Mouse (Mus musculus) heart, embryonic 15.5 days (tissue): ENCODE results near the gene Lrrc29. TPM values are rescaled to one million over a fixed set of nuclear protein-coding genes. Genes with fewer than 3 reads are reported as not detected.

Experiments used
- ATAC-seq: fragments of 200-750 bp; cut with Nextera tagmentation; replicated peaks from 2 replicates; pipeline ENCODE4 v1.8.0; 2017; ENCODE audit warnings: low read depth, moderate TSS enrichment; ENCODE audit not compliant: insufficient number of reproducible peaks, insufficient read depth, low FRiP score
- H3K27ac ChIP-seq: fragments of 300-500 bp; sonication (generic); 2 replicates; pipeline ENCODE4 v1.5.1; 2015; ENCODE audit warnings: mild to moderate bottlenecking, inconsistent platforms
- H3K27me3 ChIP-seq: fragments of 300-500 bp; sonication (generic); 2 replicates; pipeline ENCODE4 v1.6.1; 2015; ENCODE audit warnings: inconsistent platforms
- H3K36me3 ChIP-seq: fragments of 300-500 bp; sonication (generic); 2 replicates; pipeline ENCODE4 v1.6.1; 2015; ENCODE audit warnings: mild to moderate bottlenecking, inconsistent platforms
- H3K4me1 ChIP-seq: fragments of 300-500 bp; sonication (generic); replicated peaks from 2 replicates; pipeline ENCODE4 v1.6.1; 2015; ENCODE audit warnings: inconsistent platforms
- H3K4me2 ChIP-seq: fragments of 300-500 bp; sonication (generic); 2 replicates; pipeline ENCODE4 v1.6.1; 2015; ENCODE audit warnings: inconsistent platforms, mild to moderate bottlenecking, moderate library complexity
- H3K4me3 ChIP-seq: fragments of 300-500 bp; sonication (generic); 2 replicates; pipeline ENCODE4 v1.5.1; 2015; ENCODE audit warnings: mild to moderate bottlenecking, inconsistent platforms
- H3K9ac ChIP-seq: fragments of 300-500 bp; sonication (generic); 2 replicates; pipeline ENCODE4 v1.6.1; 2015; ENCODE audit warnings: mild to moderate bottlenecking, inconsistent platforms
- H3K9me3 ChIP-seq: fragments of 300-500 bp; sonication (generic); replicated peaks from 2 replicates; pipeline ENCODE4 v1.6.1; 2016; ENCODE audit warnings: inconsistent platforms
- WGBS: fragments of 180-500 bp; shearing (Covaris S2); methylation state at CpG from one replicate; pipeline ENCODE4 v1.1.7; 2015; ENCODE audit warnings: mixed read lengths; 5-methylcytosine and 5-hydroxymethylcytosine counted together
- polyA plus RNA-seq: library from polyadenylated mRNA; unstranded; fragments of >200 nt; fragmentation: Nextera tagmentation; extraction: Ambion mirVana; gene quantifications from 2 replicates; pipeline ENCODE4 v1.2.1, GENCODE M21; 2015

Lrrc29 gene
- polyA plus RNA-seq, 1 experiment from 2014 or later: 0.62 TPM

DNA sequence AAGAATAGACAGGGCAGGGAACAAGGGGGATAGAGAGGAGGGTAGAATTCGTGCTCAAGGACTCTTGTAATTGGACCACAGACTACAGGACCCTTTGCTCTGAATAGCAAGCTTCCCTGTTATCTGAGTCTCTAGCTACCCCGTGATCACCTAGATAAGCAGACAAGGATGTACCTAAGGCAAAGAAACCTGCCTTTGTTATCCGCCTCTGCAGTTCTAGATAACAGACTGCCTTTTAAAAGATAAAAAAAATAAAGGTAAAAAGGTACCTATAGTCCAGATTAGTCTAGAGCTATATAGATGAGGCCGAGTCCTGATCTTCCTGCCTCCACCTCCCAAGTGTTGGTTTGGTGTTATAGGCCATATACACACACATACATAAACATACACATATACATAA lies 16.7 kb upstream of the Lrrc29 start:
- H3K4me2 ChIP-seq: no peak overlapping the region
- H3K4me3 ChIP-seq: no peak overlapping the region
- 74% methylated on average over 4 of the region's 4 CpGs for WGBS
- peaks cover 3% of the 10 kb centered on the region for H3K36me3 ChIP-seq
- no peak overlapping the region for H3K27ac ChIP-seq
- H3K27me3 ChIP-seq: no peaks in the 10 kb centered on the region
- H3K9me3 ChIP-seq: no peaks in the 10 kb centered on the region
- no peak overlapping the region for H3K9ac ChIP-seq
- no peak for ATAC-seq
- H3K4me1 ChIP-seq: peaks cover 73% of the 10 kb centered on the region

DNA sequence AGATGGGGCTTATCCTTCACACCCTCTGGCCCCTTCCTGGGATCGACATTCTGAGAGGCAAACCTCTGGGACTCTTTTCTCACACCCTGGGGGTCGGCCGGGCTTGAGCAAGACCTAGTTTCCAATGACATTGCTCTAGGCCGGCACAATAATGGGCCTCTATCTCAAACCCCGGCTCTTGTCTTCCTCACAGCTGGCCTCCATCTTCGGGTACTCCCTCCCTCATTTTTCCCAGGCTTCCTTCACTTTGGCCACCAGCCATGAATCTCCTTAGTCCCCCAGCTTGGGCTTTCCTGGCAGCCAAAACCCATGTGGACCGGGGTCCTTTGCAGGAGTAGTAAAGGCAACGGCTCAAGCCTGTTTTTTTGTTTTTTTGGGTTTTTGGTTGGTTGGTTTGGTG lies 15.3 kb upstream of the Lrrc29 start:
- no peak; the same call in 1 of the 2 replicates for ATAC-seq

DNA sequence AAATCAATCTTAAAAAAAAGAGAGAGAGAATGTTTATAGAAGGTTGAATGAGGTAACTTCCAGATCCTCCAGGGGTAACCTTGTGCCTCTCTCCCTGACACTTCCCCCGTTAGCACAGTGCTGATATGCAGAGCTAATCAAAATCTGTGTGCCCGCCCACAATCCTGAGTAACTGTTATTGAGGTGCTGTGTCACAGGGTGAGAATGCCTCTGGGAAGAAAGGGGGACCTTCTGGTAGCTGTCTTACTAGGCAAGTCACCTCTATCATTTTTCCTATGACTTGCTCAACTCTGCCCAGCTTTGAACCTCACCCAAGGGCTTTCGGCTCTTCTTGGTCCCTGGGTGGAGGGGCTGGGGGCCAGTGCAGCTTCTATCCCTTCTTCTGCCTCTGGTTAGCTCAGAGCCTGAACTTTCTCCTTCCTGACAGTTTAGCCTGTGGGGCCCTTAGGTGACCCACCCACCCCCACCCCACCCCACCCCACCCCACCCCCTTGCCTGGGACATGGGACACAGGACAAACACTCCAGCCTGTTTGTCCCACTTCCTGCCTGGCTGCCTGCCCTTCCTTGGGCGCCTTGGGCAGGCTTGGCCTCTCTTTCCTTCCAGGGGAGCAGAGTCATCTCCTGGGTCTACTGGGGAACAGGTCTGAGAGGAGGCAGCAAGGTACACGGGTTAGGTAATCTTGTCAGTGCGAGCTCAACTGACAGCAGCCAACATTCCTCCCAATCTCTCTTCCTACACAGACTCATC lies 14.0 kb upstream of the Lrrc29 start:
- Histone ChIP-seq H3K4me2 (no peak overlapping the region), H3K27me3 (no peaks in the 10 kb centered on the region), H3K4me3 (no peak overlapping the region), H3K9ac (no peak overlapping the region), H3K9me3 (no peaks in the 10 kb centered on the region), H3K4me1 (peaks cover 49% of the 10 kb centered on the region), H3K36me3 (peaks cover 26% of the 10 kb centered on the region), H3K27ac (peak overlapping the region; percentile 65)
- WGBS: 51% methylated on average over 6 of the region's 6 CpGs
- peak; percentile 18; the same call in 1 of the 2 replicates for ATAC-seq

More for the DNA sequence above, 15.3 kb upstream of the Lrrc29 start:
- Histone ChIP-seq H3K9me3 (no peaks in the 10 kb centered on the region), H3K4me1 (peaks cover 63% of the 10 kb centered on the region), H3K4me3 (no peak overlapping the region), H3K36me3 (peaks cover 16% of the 10 kb centered on the region), H3K27ac (peak overlapping the region; percentile 65), H3K4me2 (0 out of 2 replicates have a peak overlapping the region, but pooled peaks have one; percentile 10), H3K9ac (no peak overlapping the region), H3K27me3 (no peaks in the 10 kb centered on the region)
- WGBS: 22% methylated on average over 8 of the region's 8 CpGs

DNA sequence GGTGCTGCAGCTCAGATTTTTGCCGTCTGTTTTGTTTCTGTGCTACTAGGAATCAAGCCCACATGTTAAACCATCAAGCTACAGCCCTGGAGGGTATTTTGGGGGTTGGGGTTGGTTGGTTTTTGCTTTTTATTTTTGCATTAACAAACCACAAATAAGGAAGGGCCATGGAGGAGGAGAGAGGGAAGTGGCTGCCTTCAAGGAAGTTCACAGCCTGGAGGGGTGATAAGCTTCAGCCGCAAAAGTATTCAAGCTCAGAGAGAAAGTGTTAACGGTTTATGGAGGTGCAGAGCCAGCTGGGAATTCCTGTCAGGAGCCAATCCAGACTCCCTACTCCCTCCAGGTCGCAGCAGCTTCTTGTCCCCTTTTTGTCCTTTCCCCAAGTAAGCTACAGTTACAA lies 12.9 kb upstream of the Lrrc29 start:
- no peak for ATAC-seq
- H3K36me3 ChIP-seq: peaks cover 36% of the 10 kb centered on the region
- H3K27ac ChIP-seq: peak overlapping the region; percentile 65
- H3K4me2 ChIP-seq: no peak overlapping the region
- H3K9ac ChIP-seq: no peak overlapping the region
- H3K4me1 ChIP-seq: peaks cover 39% of the 10 kb centered on the region
- H3K4me3 ChIP-seq: no peak overlapping the region
- 15% methylated on average over 4 of the region's 4 CpGs for WGBS
- H3K27me3 ChIP-seq: no peaks in the 10 kb centered on the region
- no peaks in the 10 kb centered on the region for H3K9me3 ChIP-seq

DNA sequence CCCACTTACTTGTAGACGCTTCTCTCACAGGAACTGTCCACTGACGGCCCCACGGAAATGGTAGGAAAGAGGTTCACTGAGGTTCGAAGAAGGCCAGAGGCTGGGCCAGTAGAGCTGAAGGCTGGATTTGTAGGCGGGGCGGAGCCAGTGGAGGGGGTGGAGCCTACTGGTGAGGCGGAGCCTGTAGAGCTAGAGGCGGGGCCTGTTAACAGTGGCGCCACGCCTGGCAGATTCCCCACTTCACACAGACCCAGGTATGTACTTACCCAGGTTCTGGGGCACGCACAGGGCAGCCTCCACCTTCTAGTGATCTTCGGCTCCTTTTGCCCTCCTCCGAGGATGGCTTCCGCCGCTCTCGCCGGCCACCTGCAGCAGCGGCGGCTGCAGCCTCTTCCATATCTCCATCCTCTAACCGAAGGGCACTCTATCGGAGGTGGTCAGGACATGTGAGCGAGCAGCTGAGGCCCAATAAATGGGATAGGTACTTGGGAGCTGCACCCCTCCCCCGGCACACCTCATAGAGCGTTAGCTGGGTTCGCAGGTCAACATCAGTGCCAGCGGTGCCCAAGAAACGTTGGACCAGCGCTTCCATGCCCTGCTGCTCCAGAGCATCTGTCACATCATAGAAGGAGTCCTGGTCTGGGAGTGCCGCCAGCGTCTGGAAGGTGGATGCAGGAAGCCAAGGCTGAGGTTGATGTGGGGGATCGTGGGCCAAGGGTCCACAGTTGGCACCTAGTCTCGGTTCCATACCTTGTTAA lies 10.5 kb upstream of the Lrrc29 start:
- 73% methylated on average over 32 of the region's 32 CpGs for WGBS
- H3K27me3 ChIP-seq: no peaks in the 10 kb centered on the region
- no peak for ATAC-seq
- H3K27ac ChIP-seq: no peak overlapping the region
- peaks cover 59% of the 10 kb centered on the region for H3K36me3 ChIP-seq
- H3K4me1 ChIP-seq: peaks cover 33% of the 10 kb centered on the region
- H3K4me2 ChIP-seq: no peak overlapping the region
- no peaks in the 10 kb centered on the region for H3K9me3 ChIP-seq
- no peak overlapping the region for H3K4me3 ChIP-seq
- H3K9ac ChIP-seq: no peak overlapping the region

DNA sequence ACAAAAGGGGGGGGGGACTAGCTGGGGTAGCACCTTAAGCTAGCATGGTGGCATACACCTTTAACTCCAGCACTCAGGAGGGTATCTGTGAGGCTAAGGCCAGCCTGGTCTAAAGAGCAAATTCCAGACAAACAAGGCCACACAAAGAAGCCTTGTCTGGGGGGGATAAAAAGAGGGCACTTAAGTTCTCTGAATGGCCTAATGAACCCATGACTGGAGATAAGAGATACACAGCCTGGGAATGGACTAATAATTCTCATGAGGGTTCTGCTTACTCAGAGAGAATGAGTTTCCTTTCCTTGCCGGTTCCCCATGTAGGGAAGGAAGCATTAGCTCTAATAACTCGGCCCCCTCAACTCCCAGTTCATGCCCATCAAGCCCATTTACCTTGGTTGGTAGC lies 6.4 kb upstream of the Lrrc29 start:
- no peak overlapping the region for H3K27ac ChIP-seq
- no peaks in the 10 kb centered on the region for H3K27me3 ChIP-seq
- no peak overlapping the region for H3K9ac ChIP-seq
- H3K9me3 ChIP-seq: no peaks in the 10 kb centered on the region
- ATAC-seq: no peak
- WGBS: 53% methylated on average over 2 of the region's 2 CpGs
- H3K4me1 ChIP-seq: peaks cover under 1% of the 10 kb centered on the region
- peaks cover 89% of the 10 kb centered on the region for H3K36me3 ChIP-seq
- no peak overlapping the region for H3K4me2 ChIP-seq
- no peak overlapping the region for H3K4me3 ChIP-seq

DNA sequence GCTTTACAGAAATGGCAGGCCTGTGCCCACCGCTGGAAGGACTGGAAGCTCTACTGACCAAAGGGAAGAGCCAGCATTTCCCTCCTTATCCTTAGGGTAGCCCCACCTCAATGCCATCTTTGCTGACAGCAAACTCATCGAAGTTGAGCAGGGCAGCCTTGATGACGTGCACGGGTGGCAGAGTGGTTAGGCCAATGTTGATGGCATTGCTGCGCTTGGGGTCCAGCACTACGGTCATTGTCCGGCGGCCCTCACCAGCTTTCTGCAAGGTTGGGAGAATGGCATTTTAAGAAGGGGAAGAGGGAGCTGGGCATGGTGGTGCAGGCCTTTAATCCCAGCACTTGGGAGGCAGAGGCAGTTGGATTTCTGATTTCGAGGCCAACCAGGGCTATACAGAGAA lies 5.9 kb upstream of the Lrrc29 start:
- Histone ChIP-seq H3K27me3 (no peaks in the 10 kb centered on the region), H3K9me3 (no peaks in the 10 kb centered on the region), H3K27ac (no peak overlapping the region), H3K4me3 (no peak overlapping the region), H3K4me2 (no peak overlapping the region), H3K4me1 (peaks cover 7% of the 10 kb centered on the region), H3K9ac (no peak overlapping the region), H3K36me3 (peaks cover 83% of the 10 kb centered on the region)
- no peak for ATAC-seq
- 89% methylated on average over 9 of the region's 9 CpGs for WGBS

DNA sequence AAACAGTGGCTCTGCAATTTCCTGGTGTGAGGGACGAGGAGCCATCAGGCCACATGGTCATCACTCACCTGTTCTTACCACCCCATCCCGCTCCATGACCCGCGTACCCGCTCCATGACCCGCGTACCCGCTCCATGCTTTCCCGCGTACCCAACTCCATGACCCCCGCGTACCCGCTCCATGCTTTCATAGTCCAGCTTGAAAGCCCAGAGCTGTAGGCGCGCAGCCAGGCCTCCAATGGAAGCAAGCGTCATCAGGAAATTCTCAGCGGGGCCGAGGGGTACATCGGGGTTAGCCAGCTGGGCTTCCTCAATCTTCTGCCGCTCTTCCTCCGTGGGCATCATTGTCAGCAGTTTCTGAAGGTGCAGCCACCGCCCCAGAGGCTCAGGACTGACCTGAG lies 5.4 kb upstream of the Lrrc29 start:
- H3K27me3 ChIP-seq: no peaks in the 10 kb centered on the region
- no peak overlapping the region for H3K4me2 ChIP-seq
- no peak overlapping the region for H3K27ac ChIP-seq
- H3K4me3 ChIP-seq: no peak overlapping the region
- no peak overlapping the region for H3K9ac ChIP-seq
- no peak for ATAC-seq
- WGBS: 91% methylated on average over 22 of the region's 22 CpGs
- H3K9me3 ChIP-seq: no peaks in the 10 kb centered on the region
- peaks cover 9% of the 10 kb centered on the region for H3K4me1 ChIP-seq
- peaks cover 79% of the 10 kb centered on the region for H3K36me3 ChIP-seq

DNA sequence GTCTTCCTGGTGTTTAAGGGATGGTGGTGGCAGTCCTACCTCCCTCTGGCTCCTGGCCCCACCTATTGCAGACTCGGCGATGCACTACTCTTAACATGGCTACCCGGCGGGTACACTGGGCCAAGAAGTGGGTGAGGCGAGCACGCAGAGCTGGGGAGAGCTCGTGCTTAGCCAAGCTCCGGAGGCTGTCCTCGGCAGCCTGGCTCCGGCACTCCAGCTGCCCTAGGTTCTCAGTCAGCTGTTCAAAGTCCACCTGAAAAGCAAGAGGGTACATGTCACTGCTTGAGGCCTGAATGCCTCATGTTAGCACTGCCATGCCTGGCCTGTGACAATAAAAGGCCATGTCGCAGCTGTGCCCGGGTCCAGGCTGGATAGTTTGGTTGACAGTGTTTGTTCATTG lies 4.2 kb upstream of the Lrrc29 start:
- Histone ChIP-seq H3K27ac (no peak overlapping the region), H3K4me2 (no peak overlapping the region), H3K9ac (no peak overlapping the region), H3K4me3 (no peak overlapping the region), H3K27me3 (no peaks in the 10 kb centered on the region), H3K36me3 (peaks cover 69% of the 10 kb centered on the region), H3K9me3 (no peaks in the 10 kb centered on the region), H3K4me1 (peaks cover 13% of the 10 kb centered on the region)
- WGBS: 92% methylated on average over 12 of the region's 12 CpGs
- no peak for ATAC-seq

DNA sequence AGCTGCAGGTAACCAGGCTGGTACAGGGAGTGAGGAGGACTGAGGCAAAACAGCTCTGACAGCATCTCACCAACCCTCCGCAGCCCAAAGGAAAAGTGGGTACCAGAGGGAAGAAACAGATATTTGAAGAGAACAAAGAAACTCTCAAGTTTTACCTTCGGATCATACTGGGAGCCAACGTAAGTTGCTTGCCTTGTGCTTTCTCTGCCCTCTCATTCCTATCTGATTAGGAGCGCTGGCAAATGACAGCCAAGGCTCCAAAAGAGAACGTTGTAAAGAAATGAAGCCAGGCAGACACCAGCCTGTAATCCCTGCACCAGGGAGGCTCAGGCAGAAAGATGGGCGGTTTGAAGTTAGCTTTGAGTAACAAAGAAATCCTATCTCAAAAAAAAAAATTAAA lies 890 bp upstream of the Lrrc29 start:
- H3K27ac ChIP-seq: peak overlapping the region; percentile 87
- H3K36me3 ChIP-seq: peaks cover 46% of the 10 kb centered on the region
- peak overlapping the region; percentile 85 for H3K4me3 ChIP-seq
- H3K4me2 ChIP-seq: peak overlapping the region; percentile 87
- WGBS: 24% methylated on average over 6 of the region's 6 CpGs
- ATAC-seq: no peak
- H3K9ac ChIP-seq: peak overlapping the region; percentile 71
- no peaks in the 10 kb centered on the region for H3K27me3 ChIP-seq
- H3K4me1 ChIP-seq: peaks cover 19% of the 10 kb centered on the region
- no peaks in the 10 kb centered on the region for H3K9me3 ChIP-seq

DNA sequence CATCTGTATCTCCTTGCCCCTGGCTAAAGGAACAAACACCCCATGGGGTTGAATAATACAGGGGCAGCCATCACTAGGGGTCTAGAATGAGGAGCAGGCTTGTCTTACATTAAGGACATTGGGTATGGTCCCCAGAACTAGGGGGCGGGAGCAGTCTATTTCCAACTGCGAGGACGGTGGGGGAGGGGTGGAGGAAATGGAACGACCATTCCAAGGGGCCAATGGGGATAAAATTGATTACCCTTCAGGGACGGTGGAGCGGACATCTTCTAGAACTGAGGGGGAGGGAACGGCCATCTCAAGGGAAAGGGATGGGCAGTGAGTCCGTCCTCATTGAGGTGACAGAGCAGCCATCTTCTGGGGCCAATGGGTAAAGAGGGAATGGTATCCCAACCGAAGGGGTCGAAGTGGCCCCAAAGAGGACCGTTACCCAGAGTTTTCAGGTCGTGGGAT lies 411 bp downstream of the Lrrc29 start:
- 0% methylated on average over 12 of the region's 12 CpGs for WGBS
- no peaks in the 10 kb centered on the region for H3K9me3 ChIP-seq
- H3K4me2 ChIP-seq: peak overlapping the region; percentile 80

More for the DNA sequence above, 411 bp downstream of the Lrrc29 start:
- peaks cover 19% of the 10 kb centered on the region for H3K4me1 ChIP-seq
- H3K4me3 ChIP-seq: peak overlapping the region; percentile 85
- peaks cover 36% of the 10 kb centered on the region for H3K36me3 ChIP-seq
- ATAC-seq: no peak
- H3K27ac ChIP-seq: peak overlapping the region; percentile 80
- H3K27me3 ChIP-seq: no peaks in the 10 kb centered on the region
- peak overlapping the region; percentile 87 for H3K9ac ChIP-seq
